Mouse (Mus musculus) lung, postnatal 4 days (tissue): ENCODE measurements around the gene Depdc1b.

Source experiments
- DNase-seq, 2 experiments: peaks; one replicate each; pipeline ENCODE4 v3.0.0; 2021

The Depdc1b gene

GRCm38 (mm10) chr13:108357362-108357761, 41.2 kb downstream of the Depdc1b start:
- no peak for DNase-seq

GRCm38 (mm10) chr13:108358228-108358627, 42.1 kb downstream of the Depdc1b start:
- no peak for DNase-seq

- no peak for DNase-seq
These were observed 51.4 kb downstream of the Depdc1b start for GRCm38 (mm10) chr13:108367496-108367895.

- DNase-seq, result peak in 1 of 2 experiments; percentile 5
These were observed 54.3 kb downstream of the Depdc1b start for GRCm38 (mm10) chr13:108370241-108370941.

GRCm38 (mm10) chr13:108371352-108371921, 55.3 kb downstream of the Depdc1b start:
- DNase-seq, result no peak

- DNase-seq, result no peak
These were observed 57.1 kb downstream of the Depdc1b start for GRCm38 (mm10) chr13:108373231-108373630.

- DNase-seq, result no peak
These were observed 60.5 kb downstream of the Depdc1b start for GRCm38 (mm10) chr13:108376637-108377036.

GRCm38 (mm10) chr13:108381161-108381560, 65.0 kb downstream of the Depdc1b start:
- DNase-seq, result no peak

- no peak for DNase-seq
These were observed 66.9 kb downstream of the Depdc1b start for GRCm38 (mm10) chr13:108383051-108383450.

- DNase-seq, result no peak
These were observed 69.9 kb downstream of the Depdc1b start for GRCm38 (mm10) chr13:108386058-108386457.

- peak in 1 of 2 experiments; percentile 57 for DNase-seq
These were observed 74.4 kb downstream of the Depdc1b start for GRCm38 (mm10) chr13:108390565-108390964.

GRCm38 (mm10) chr13:108403197-108403596, 87.1 kb downstream of the Depdc1b start:
- no peak for DNase-seq

GRCm38 (mm10) chr13:108404372-108404771, 88.2 kb downstream of the Depdc1b start:
- DNase-seq, result no peak

- DNase-seq, result no peak
These were observed 99.3 kb downstream of the Depdc1b start for GRCm38 (mm10) chr13:108415464-108415863.

GRCm38 (mm10) chr13:108418741-108419507, 102.8 kb downstream of the Depdc1b start:
- DNase-seq, result no peak

- DNase-seq, result no peak
These were observed 110.2 kb downstream of the Depdc1b start for GRCm38 (mm10) chr13:108426322-108426721.

- no peak for DNase-seq
These were observed 112.7 kb downstream of the Depdc1b start for GRCm38 (mm10) chr13:108428809-108429208.

- DNase-seq, result no peak
These were observed 113.5 kb downstream of the Depdc1b start for GRCm38 (mm10) chr13:108429623-108430022.

- no peak for DNase-seq
These were observed 115.6 kb downstream of the Depdc1b start for GRCm38 (mm10) chr13:108431776-108432175.

- DNase-seq, result no peak
These were observed 119.6 kb downstream of the Depdc1b start for GRCm38 (mm10) chr13:108435687-108436086.

GRCm38 (mm10) chr13:108437424-108437823, 121.3 kb downstream of the Depdc1b start:
- no peak for DNase-seq

GRCm38 (mm10) chr13:108439012-108439411, 122.9 kb downstream of the Depdc1b start:
- DNase-seq, result no peak

GRCm38 (mm10) chr13:108448348-108448931, 132.3 kb downstream of the Depdc1b start:
- DNase-seq, result no peak
